Mouse (Mus musculus) urinary bladder, adult 2 months (tissue): ENCODE measurements around the gene Lcorl. TPM values are rescaled to one million over a fixed set of nuclear protein-coding genes. Genes with fewer than 3 reads are reported as not detected.

ENCODE experiments used
- DNase-seq: peaks from one replicate; pipeline ENCODE4 v3.0.0; 2022; ENCODE audit warnings: low spot score
- polyA plus RNA-seq: library from polyadenylated mRNA; depleted of rRNA; stranded (reverse); fragments of >200 nt; gene quantifications from 2 replicates; pipeline ENCODE4 v1.2.3, GENCODE M21; 2012; rRNA removed

Gene Lcorl
- 5.8 and 6.0 TPM in 2 replicates for polyA plus RNA-seq

- peak; percentile 84 for DNase-seq
Measured at GRCm38 (mm10) chr5:45857254-45858011, at the start of gene Lcorl. TSS of gene Lcorl (minus strand) at chr5:45857615.

GRCm38 (mm10) chr5:45904683-45905082, 47.3 kb upstream of the Lcorl start:
- no peak for DNase-seq

GRCm38 (mm10) chr5:45903246-45903645, 45.8 kb upstream of the Lcorl start:
- DNase-seq: no peak

GRCm38 (mm10) chr5:45895362-45895761, 37.9 kb upstream of the Lcorl start:
- no peak for DNase-seq

GRCm38 (mm10) chr5:45893696-45894095, 36.3 kb upstream of the Lcorl start:
- DNase-seq: no peak

GRCm38 (mm10) chr5:45876328-45876727, 18.9 kb upstream of the Lcorl start:
- no peak for DNase-seq

- no peak for DNase-seq
Measured at GRCm38 (mm10) chr5:45875472-45875871, 18.1 kb upstream of the Lcorl start.

- no peak for DNase-seq
Measured at GRCm38 (mm10) chr5:45874284-45875030, 17.0 kb upstream of the Lcorl start.

- no peak for DNase-seq
Measured at GRCm38 (mm10) chr5:45858368-45858767, 953 bp upstream of the Lcorl start.

GRCm38 (mm10) chr5:45856876-45857253, 550 bp downstream of the Lcorl start:
- DNase-seq: no peak

GRCm38 (mm10) chr5:45856303-45856821, 1.1 kb downstream of the Lcorl start:
- peak; percentile 27 for DNase-seq

- peak; percentile 27 for DNase-seq
Measured at GRCm38 (mm10) chr5:45855526-45856302, 1.7 kb downstream of the Lcorl start.

GRCm38 (mm10) chr5:45844723-45845122, 12.7 kb downstream of the Lcorl start:
- DNase-seq: no peak

GRCm38 (mm10) chr5:45835131-45835530, 22.3 kb downstream of the Lcorl start:
- DNase-seq: no peak

GRCm38 (mm10) chr5:45811527-45811926, 45.9 kb downstream of the Lcorl start:
- no peak for DNase-seq

- no peak for DNase-seq
Measured at GRCm38 (mm10) chr5:45791864-45792263, 65.6 kb downstream of the Lcorl start.

- DNase-seq: no peak
Measured at GRCm38 (mm10) chr5:45790221-45790620, 67.2 kb downstream of the Lcorl start.

- DNase-seq: no peak
Measured at GRCm38 (mm10) chr5:45757502-45758121, 99.8 kb downstream of the Lcorl start.

- DNase-seq: no peak
Measured at GRCm38 (mm10) chr5:45737911-45738310, 119.5 kb downstream of the Lcorl start.

- DNase-seq: no peak
Measured at GRCm38 (mm10) chr5:45733751-45734150, 123.7 kb downstream of the Lcorl start.

GRCm38 (mm10) chr5:45718848-45719488, 138.4 kb downstream of the Lcorl start:
- no peak for DNase-seq
